Mouse (Mus musculus) midbrain, embryonic 12.5 days (tissue): ENCODE data around the gene Obox6. TPM values are rescaled to one million over a fixed set of nuclear protein-coding genes. Genes with fewer than 3 reads are reported as not detected.
A peak's percentile ranks its signal among the peaks of the same experiment; 100 is the strongest.

Experiments
- ATAC-seq: fragments of 200-750 bp; cut with Nextera tagmentation; 2 replicates; pipeline ENCODE4 v1.8.0; 2017; ENCODE audit warnings: low read depth, moderate TSS enrichment, moderate library complexity; ENCODE audit not compliant: low FRiP score
- H3K27ac ChIP-seq: fragments of 300-500 bp; sonication (generic); replicated peaks from 2 replicates; pipeline ENCODE4 v1.5.1; 2016; ENCODE audit warnings: mild to moderate bottlenecking
- H3K27me3 ChIP-seq: fragments of 300-500 bp; sonication (generic); 2 replicates; pipeline ENCODE4 v1.6.1; 2016; ENCODE audit warnings: mild to moderate bottlenecking
- H3K36me3 ChIP-seq: fragments of 300-500 bp; sonication (generic); 2 replicates; pipeline ENCODE4 v1.6.1; 2016
- H3K4me1 ChIP-seq: fragments of 300-500 bp; sonication (generic); 2 replicates; pipeline ENCODE4 v1.6.1; 2016
- H3K4me2 ChIP-seq: fragments of 300-500 bp; sonication (generic); replicated peaks from 2 replicates; pipeline ENCODE4 v1.6.1; 2016; ENCODE audit warnings: mild to moderate bottlenecking, moderate library complexity
- H3K4me3 ChIP-seq: fragments of 300-500 bp; sonication (generic); 2 replicates; pipeline ENCODE4 v1.5.1; 2016; ENCODE audit warnings: mild to moderate bottlenecking
- H3K9ac ChIP-seq: fragments of 300-500 bp; sonication (generic); replicated peaks from 2 replicates; pipeline ENCODE4 v1.6.1; 2016; ENCODE audit warnings: mild to moderate bottlenecking, moderate library complexity
- H3K9me3 ChIP-seq: fragments of 300-500 bp; sonication (generic); 2 replicates; pipeline ENCODE4 v1.6.1; 2016; ENCODE audit warnings: mild to moderate bottlenecking
- WGBS: fragments of 180-500 bp; shearing (Covaris S2); methylation state at CpG from one replicate; pipeline ENCODE4 v1.1.7; 2016; 5-methylcytosine and 5-hydroxymethylcytosine counted together
- polyA plus RNA-seq: library from polyadenylated mRNA; unstranded; fragments of >200 nt; fragmentation: Nextera tagmentation; extraction: Ambion mirVana; gene quantifications from 2 replicates; pipeline ENCODE4 v1.2.1, GENCODE M21; 2016

Gene Obox6
- polyA plus RNA-seq: not detected in 2 replicates

DNA sequence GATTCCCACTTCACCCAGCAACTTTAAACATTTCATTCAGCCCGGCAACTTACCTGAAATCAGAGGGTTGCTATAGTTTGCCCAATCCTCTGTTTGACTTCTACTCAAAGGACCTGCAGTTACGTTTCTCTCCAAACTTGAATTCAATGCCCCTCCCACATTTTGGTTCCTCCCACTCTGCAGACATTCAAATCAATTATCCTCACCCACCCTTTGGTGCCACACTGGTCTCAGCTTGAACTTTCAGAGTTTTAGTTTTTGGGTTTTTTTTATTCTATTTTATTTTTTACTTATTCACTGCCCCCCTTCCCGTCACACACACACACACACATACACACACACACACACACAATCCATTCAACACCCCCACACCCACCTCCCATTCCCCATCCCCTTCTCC, at the start of gene Obox6:
Gene Obox6 (minus strand): TSS at position 101 of the 400 bp plus-strand sequence.
- Histone ChIP-seq H3K27me3 (no peaks in the 10 kb centered on the region), H3K4me1 (no peaks in the 10 kb centered on the region), H3K9me3 (peaks cover 15% of the 10 kb centered on the region; the same call in 1 of the 2 replicates), H3K9ac (no peak within 1 kb of the TSS), H3K4me3 (no peak within 1 kb of the TSS), H3K4me2 (no peak within 1 kb of the TSS), H3K27ac (no peak within 1 kb of the TSS), H3K36me3 (no peaks in the 10 kb centered on the region)
- ATAC-seq: no peak
- WGBS: 88% methylated on average over 3 of the region's 3 CpGs

GRCm38 (mm10) chr7:15884127-15884526, 44.6 kb upstream of the Obox6 start:
- ATAC-seq: no peak

GRCm38 (mm10) chr7:15882317-15882716, 42.8 kb upstream of the Obox6 start, which contains the start of gene Crxos:
TSS of gene Crxos (plus strand) at chr7:15882617.
- Histone ChIP-seq H3K36me3 (no peaks in the 10 kb centered on the region), H3K9me3 (no peaks in the 10 kb centered on the region), H3K4me1 (peaks cover 7% of the 10 kb centered on the region; the same call in 1 of the 2 replicates), H3K9ac (no peak within 1 kb of the TSS), H3K27ac (peak within 1 kb of the TSS; percentile 43), H3K4me3 (no peak within 1 kb of the TSS), H3K27me3 (no peaks in the 10 kb centered on the region), H3K4me2 (0 out of 2 replicates have a peak within 1 kb of the TSS, but pooled peaks have one; percentile 21)
- no peak for ATAC-seq
- 86% methylated on average over 2 of the region's 2 CpGs for WGBS

More at GRCm38 (mm10) chr7:15884127-15884526, 44.6 kb upstream of the Obox6 start:
- H3K4me2 ChIP-seq: no peak overlapping the region
- H3K9me3 ChIP-seq: no peaks in the 10 kb centered on the region
- H3K36me3 ChIP-seq: no peaks in the 10 kb centered on the region
- H3K4me1 ChIP-seq: peaks cover 7% of the 10 kb centered on the region; the same call in 1 of the 2 replicates
- no peaks in the 10 kb centered on the region for H3K27me3 ChIP-seq
- H3K4me3 ChIP-seq: no peak overlapping the region
- H3K27ac ChIP-seq: no peak overlapping the region
- H3K9ac ChIP-seq: no peak overlapping the region
- 90% methylated on average over 2 of the region's 2 CpGs for WGBS

- peaks cover 7% of the 10 kb centered on the region; the same call in 1 of the 2 replicates for H3K4me1 ChIP-seq
- H3K4me2 ChIP-seq: no peak overlapping the region
- no peak overlapping the region for H3K9ac ChIP-seq
- peak overlapping the region; percentile 43 for H3K27ac ChIP-seq
- H3K4me3 ChIP-seq: no peak overlapping the region
- no peaks in the 10 kb centered on the region for H3K9me3 ChIP-seq
- H3K27me3 ChIP-seq: no peaks in the 10 kb centered on the region
- H3K36me3 ChIP-seq: no peaks in the 10 kb centered on the region
- WGBS: 58% methylated on average over 3 of the region's 3 CpGs
- peak; percentile 54; the same call in 1 of the 2 replicates for ATAC-seq
Observed at GRCm38 (mm10) chr7:15881831-15882230, 42.4 kb upstream of the Obox6 start.

- 3% methylated on average over 7 of the region's 7 CpGs for WGBS
- Histone ChIP-seq H3K36me3 (no peaks in the 10 kb centered on the region), H3K27ac (peak overlapping the region; percentile 43), H3K27me3 (no peaks in the 10 kb centered on the region), H3K9me3 (no peaks in the 10 kb centered on the region), H3K4me3 (no peak overlapping the region), H3K9ac (no peak overlapping the region), H3K4me2 (0 out of 2 replicates have a peak overlapping the region, but pooled peaks have one; percentile 21), H3K4me1 (peaks cover 7% of the 10 kb centered on the region; the same call in 1 of the 2 replicates)
- ATAC-seq: peak; percentile 91
Observed at GRCm38 (mm10) chr7:15881388-15881787, 41.9 kb upstream of the Obox6 start.

DNA sequence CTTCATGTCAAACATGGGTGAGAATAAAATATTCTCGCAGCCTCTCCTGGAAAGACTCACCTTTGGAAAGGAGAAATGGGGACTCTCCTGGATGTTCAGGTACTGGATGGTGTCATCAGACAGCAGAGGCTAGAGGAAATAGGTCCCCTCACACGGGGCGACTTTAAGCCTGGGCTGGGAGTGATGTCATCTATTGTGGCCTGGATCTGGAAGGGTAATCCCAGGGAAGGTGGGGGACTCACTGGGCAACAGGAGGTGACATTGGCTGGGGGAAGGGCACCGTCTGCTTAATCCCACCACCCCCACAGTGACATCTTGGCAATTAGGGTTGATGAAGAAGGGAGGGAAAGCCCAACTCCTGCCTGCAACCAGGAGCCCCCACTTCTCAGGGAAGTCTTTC, 40.3 kb upstream of the Obox6 start, which contains the start of gene Crx:
Gene Crx (minus strand): TSS at position 213 of the 400 bp plus-strand sequence.
- no peak within 1 kb of the TSS for H3K9ac ChIP-seq
- H3K36me3 ChIP-seq: no peaks in the 10 kb centered on the region
- no peak within 1 kb of the TSS for H3K4me2 ChIP-seq
- ATAC-seq: no peak
- H3K4me3 ChIP-seq: no peak within 1 kb of the TSS
- no peaks in the 10 kb centered on the region for H3K27me3 ChIP-seq
- H3K27ac ChIP-seq: no peak within 1 kb of the TSS
- peaks cover 7% of the 10 kb centered on the region; the same call in 1 of the 2 replicates for H3K4me1 ChIP-seq
- H3K9me3 ChIP-seq: no peaks in the 10 kb centered on the region
- 25% methylated on average over 4 of the region's 4 CpGs for WGBS

- Histone ChIP-seq H3K27me3 (no peaks in the 10 kb centered on the region), H3K9ac (no peak overlapping the region), H3K36me3 (no peaks in the 10 kb centered on the region), H3K4me2 (no peak overlapping the region), H3K27ac (0 out of 2 replicates have a peak overlapping the region, but pooled peaks have one; percentile 4), H3K4me1 (no peaks in the 10 kb centered on the region), H3K4me3 (no peak overlapping the region), H3K9me3 (no peaks in the 10 kb centered on the region)
- 37% methylated on average over 4 of the region's 4 CpGs for WGBS
- ATAC-seq: peak; percentile 69
Observed at GRCm38 (mm10) chr7:15864104-15864503, 24.6 kb upstream of the Obox6 start.

- Histone ChIP-seq H3K4me3 (no peak overlapping the region), H3K9ac (no peak overlapping the region), H3K27me3 (no peaks in the 10 kb centered on the region), H3K36me3 (no peaks in the 10 kb centered on the region), H3K9me3 (no peaks in the 10 kb centered on the region), H3K27ac (no peak overlapping the region), H3K4me2 (no peak overlapping the region), H3K4me1 (no peaks in the 10 kb centered on the region)
- ATAC-seq: no peak
- 50% methylated on average over 2 of the region's 2 CpGs for WGBS
Observed at GRCm38 (mm10) chr7:15859657-15860056, 20.2 kb upstream of the Obox6 start.

Other genes starting within 250 kb of the Obox6 start
- gene Obox3, start 199.8 kb downstream of the Obox6 start, polyA plus RNA-seq: not detected in 2 replicates
- gene Obox5, start 89.5 kb downstream of the Obox6 start, polyA plus RNA-seq: not detected in 2 replicates
- gene Crx, start 40.3 kb upstream of the Obox6 start, polyA plus RNA-seq: 0.58 and 0.94 TPM in 2 replicates
- 0.51 and 0.73 TPM in 2 replicates for gene Crxos, start 42.9 kb upstream of the Obox6 start, polyA plus RNA-seq
- 1,059 and 1,095 TPM in 2 replicates for gene Selenow, start 82.7 kb upstream of the Obox6 start, polyA plus RNA-seq
- gene Nop53, start 106.4 kb upstream of the Obox6 start, polyA plus RNA-seq: 162 and 183 TPM in 2 replicates
- gene Ehd2, start 127.9 kb upstream of the Obox6 start, polyA plus RNA-seq: 7.0 and 8.5 TPM in 2 replicates
- 10.0 and 10.3 TPM in 2 replicates for gene Bicra, start 208.2 kb upstream of the Obox6 start, polyA plus RNA-seq
- not detected in 2 replicates for gene Zfp541, start 222.1 kb upstream of the Obox6 start, polyA plus RNA-seq